Mouse (Mus musculus) intestine, embryonic 14.5 days (tissue): ENCODE data around the gene Zfp574. TPM values are rescaled to one million over a fixed set of nuclear protein-coding genes. Genes with fewer than 3 reads are reported as not detected.
"Not testable (repeated sequence)": the region's sequence is repeated elsewhere in the genome, so short reads cannot be mapped to it uniquely, and the experiment has no call there.

Experiments
- ATAC-seq: fragments of 200-750 bp; cut with Nextera tagmentation; replicated peaks from 2 replicates; pipeline ENCODE4 v1.8.0; 2017; ENCODE audit warnings: low read depth, moderate number of reproducible peaks, moderate TSS enrichment, moderate library complexity; ENCODE audit not compliant: low FRiP score, low TSS enrichment
- DNase-seq: peaks from one replicate; pipeline ENCODE4 v3.0.0-alpha.2; 2018; ENCODE audit warnings: low spot score
- H3K27ac ChIP-seq: fragments of 300-500 bp; sonication (generic); 2 replicates; pipeline ENCODE4 v1.5.1; 2014; ENCODE audit warnings: low read depth, mild to moderate bottlenecking, control low read depth
- H3K27me3 ChIP-seq: fragments of 300-500 bp; sonication (generic); replicated peaks from 2 replicates; pipeline ENCODE4 v1.6.1; 2014; ENCODE audit warnings: low read length, control low read depth; ENCODE audit not compliant: control insufficient read depth, insufficient read depth
- H3K36me3 ChIP-seq: fragments of 300-500 bp; sonication (generic); 2 replicates; pipeline ENCODE4 v1.6.1; 2014; ENCODE audit warnings: low read length, control low read depth; ENCODE audit not compliant: control insufficient read depth, insufficient read depth
- H3K4me1 ChIP-seq: fragments of 300-500 bp; sonication (generic); replicated peaks from 2 replicates; pipeline ENCODE4 v1.6.1; 2014; ENCODE audit warnings: low read length, control low read depth, mixed read lengths; ENCODE audit not compliant: control insufficient read depth, insufficient read depth
- H3K4me2 ChIP-seq: fragments of 300-500 bp; sonication (generic); 2 replicates; pipeline ENCODE4 v1.6.1; 2014; ENCODE audit warnings: low read length
- H3K4me3 ChIP-seq: fragments of 300-500 bp; sonication (generic); 2 replicates; pipeline ENCODE4 v1.5.1; 2014; ENCODE audit warnings: low read depth, low read length, control low read depth, mixed read lengths
- H3K9ac ChIP-seq: fragments of 300-500 bp; sonication (generic); 2 replicates; pipeline ENCODE4 v1.6.1; 2014; ENCODE audit warnings: mild to moderate bottlenecking, low read length
- H3K9me3 ChIP-seq: fragments of 300-500 bp; sonication (generic); 2 replicates; pipeline ENCODE4 v1.6.1; 2016; ENCODE audit warnings: low read length, control low read depth; ENCODE audit not compliant: control insufficient read depth
- whole genome bisulfite sequencing: fragments of 180-500 bp; shearing (Covaris S2); extraction: QIAGEN DNeasy Blood & Tissue Kit; methylation state at CpG from one replicate; pipeline ENCODE4 v1.1.7; 2014; 5-methylcytosine and 5-hydroxymethylcytosine counted together
- polyA plus RNA-seq: library from polyadenylated mRNA; unstranded; fragments of >200 nt; fragmentation: Nextera tagmentation; extraction: Ambion mirVana; gene quantifications from 2 replicates; pipeline ENCODE4 v1.2.1, GENCODE M21; 2014

The Zfp574 gene
- polyA plus RNA-seq, 1 experiment from 2014 or later = 24.8 TPM

- H3K9ac ChIP-seq, DNase-seq, ATAC-seq, H3K27ac ChIP-seq, H3K9me3 ChIP-seq, H3K4me1 ChIP-seq, H3K4me3 ChIP-seq, H3K4me2 ChIP-seq, H3K27me3 ChIP-seq: not testable (repeated sequence)
- WGBS = 80% methylated on average over 7 of the region's 7 CpGs
- peaks cover 66% of the 10 kb centered on the region for H3K36me3 ChIP-seq
Observed at GRCm38 (mm10) chr7:25044599-25044998, 27.8 kb upstream of the Zfp574 start.

GRCm38 (mm10) chr7:25047363-25047762 lies 25.0 kb upstream of the Zfp574 start:
- ATAC-seq (no peak), DNase-seq (no peak)
- Histone ChIP-seq H3K4me1 (no peaks in the 10 kb centered on the region), H3K9ac (no peak overlapping the region), H3K36me3 (peaks cover 65% of the 10 kb centered on the region), H3K27me3 (no peaks in the 10 kb centered on the region), H3K4me3 (no peak overlapping the region), H3K9me3 (no peaks in the 10 kb centered on the region), H3K27ac (no peak overlapping the region), H3K4me2 (no peak overlapping the region)
- whole genome bisulfite sequencing = 92% methylated on average over 8 of the region's 8 CpGs

DNA sequence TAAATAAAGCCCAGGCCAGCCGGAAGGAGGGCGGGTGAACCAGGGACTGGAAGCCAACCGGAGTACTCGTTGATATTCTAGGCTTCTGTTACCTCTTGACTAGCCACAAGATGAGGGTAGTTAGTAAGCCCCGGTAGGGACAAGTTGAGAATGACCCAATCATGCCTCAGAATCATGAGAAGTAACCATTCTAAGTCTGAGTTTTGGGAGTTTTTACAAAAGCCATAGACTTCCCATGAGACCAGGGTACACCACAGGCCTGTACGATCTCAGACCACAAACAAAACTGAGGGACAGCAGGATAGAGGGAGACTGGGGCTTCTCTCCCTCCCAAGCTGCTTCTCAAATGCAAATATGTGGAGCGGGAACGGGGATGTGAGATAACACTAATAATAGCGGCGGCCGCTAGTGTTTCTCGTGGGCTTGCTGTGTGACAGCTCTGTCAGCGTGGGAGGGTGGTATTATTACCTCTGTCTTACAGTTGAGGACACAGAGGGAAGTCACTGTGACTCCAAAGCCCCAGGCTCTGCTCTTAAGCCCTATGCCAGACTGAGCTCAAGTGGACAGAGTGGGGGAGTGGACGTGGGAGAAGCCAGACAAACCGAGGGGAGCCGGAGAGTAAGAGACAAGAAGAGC lies 23.0 kb upstream of the Zfp574 start:
- peaks cover 63% of the 10 kb centered on the region for H3K36me3 ChIP-seq
- no peak overlapping the region for H3K4me2 ChIP-seq
- 82% methylated on average over 16 of the region's 16 CpGs for WGBS
- DNase-seq (no peak), ATAC-seq (no peak)
- H3K4me1 ChIP-seq = no peaks in the 10 kb centered on the region
- H3K9ac ChIP-seq = no peak overlapping the region
- H3K27ac ChIP-seq = no peak overlapping the region
- no peak overlapping the region for H3K4me3 ChIP-seq
- H3K9me3 ChIP-seq = no peaks in the 10 kb centered on the region
- no peaks in the 10 kb centered on the region for H3K27me3 ChIP-seq

- Histone ChIP-seq H3K36me3 (peaks cover 70% of the 10 kb centered on the region), H3K4me1 (no peaks in the 10 kb centered on the region), H3K4me3 (no peak overlapping the region), H3K27ac (no peak overlapping the region), H3K27me3 (no peaks in the 10 kb centered on the region), H3K9ac (no peak overlapping the region), H3K9me3 (no peaks in the 10 kb centered on the region), H3K4me2 (no peak overlapping the region)
- no peak for DNase-seq
- ATAC-seq = no peak
- WGBS = 71% methylated on average over 3 of the region's 3 CpGs
Observed at GRCm38 (mm10) chr7:25052587-25052986, 19.8 kb upstream of the Zfp574 start.

DNA sequence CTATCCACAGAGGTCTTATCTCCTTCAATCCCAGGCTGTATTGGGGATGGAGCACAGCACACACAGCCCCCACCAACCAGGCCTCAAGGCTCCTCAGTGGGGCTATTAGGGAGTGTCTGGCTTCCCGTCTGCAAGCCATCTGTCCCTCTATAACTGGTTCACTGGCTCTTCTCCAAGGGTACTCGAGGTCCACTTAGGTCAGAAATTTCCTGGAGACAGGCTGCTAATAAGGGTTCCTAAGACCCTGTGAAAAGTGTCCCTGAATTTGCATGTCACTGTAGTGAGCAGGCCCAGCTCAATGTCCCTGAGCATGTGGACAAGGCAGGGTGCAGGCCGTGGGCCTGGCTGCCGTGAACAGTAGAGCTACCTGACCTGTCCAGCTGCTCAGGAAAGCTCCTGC lies 15.4 kb upstream of the Zfp574 start:
- Histone ChIP-seq H3K27ac (no peak overlapping the region), H3K4me2 (no peak overlapping the region), H3K4me1 (no peaks in the 10 kb centered on the region), H3K4me3 (no peak overlapping the region), H3K27me3 (no peaks in the 10 kb centered on the region), H3K9ac (no peak overlapping the region), H3K36me3 (peaks cover 87% of the 10 kb centered on the region), H3K9me3 (no peaks in the 10 kb centered on the region)
- WGBS = 65% methylated on average over 4 of the region's 4 CpGs
- ATAC-seq (no peak), DNase-seq (no peak)

GRCm38 (mm10) chr7:25057888-25058287 lies 14.5 kb upstream of the Zfp574 start:
- H3K4me1 ChIP-seq = no peaks in the 10 kb centered on the region
- H3K9me3 ChIP-seq = no peaks in the 10 kb centered on the region
- H3K27me3 ChIP-seq = no peaks in the 10 kb centered on the region
- peaks cover 90% of the 10 kb centered on the region for H3K36me3 ChIP-seq
- no peak overlapping the region for H3K4me2 ChIP-seq
- H3K4me3 ChIP-seq = no peak overlapping the region
- ATAC-seq (no peak), DNase-seq (no peak)
- 91% methylated on average over 5 of the region's 5 CpGs for WGBS
- no peak overlapping the region for H3K9ac ChIP-seq
- no peak overlapping the region for H3K27ac ChIP-seq

- H3K9ac ChIP-seq = no peak overlapping the region
- peaks cover 96% of the 10 kb centered on the region for H3K36me3 ChIP-seq
- no peaks in the 10 kb centered on the region for H3K9me3 ChIP-seq
- no peaks in the 10 kb centered on the region for H3K4me1 ChIP-seq
- no peak overlapping the region for H3K27ac ChIP-seq
- DNase-seq = no peak
- no peak for ATAC-seq
- no peak overlapping the region for H3K4me3 ChIP-seq
- no peak overlapping the region for H3K4me2 ChIP-seq
- 84% methylated on average over 8 of the region's 8 CpGs for WGBS
- H3K27me3 ChIP-seq = no peaks in the 10 kb centered on the region
Observed at GRCm38 (mm10) chr7:25058394-25058793, 14.0 kb upstream of the Zfp574 start.

GRCm38 (mm10) chr7:25058836-25059235 lies 13.5 kb upstream of the Zfp574 start:
- WGBS = 91% methylated on average over 14 of the region's 14 CpGs
- Histone ChIP-seq H3K4me1 (no peaks in the 10 kb centered on the region), H3K4me2 (no peak overlapping the region), H3K9me3 (no peaks in the 10 kb centered on the region), H3K4me3 (no peak overlapping the region), H3K27me3 (no peaks in the 10 kb centered on the region), H3K36me3 (peaks cover 96% of the 10 kb centered on the region), H3K9ac (no peak overlapping the region), H3K27ac (no peak overlapping the region)
- DNase-seq (no peak), ATAC-seq (no peak)

DNA sequence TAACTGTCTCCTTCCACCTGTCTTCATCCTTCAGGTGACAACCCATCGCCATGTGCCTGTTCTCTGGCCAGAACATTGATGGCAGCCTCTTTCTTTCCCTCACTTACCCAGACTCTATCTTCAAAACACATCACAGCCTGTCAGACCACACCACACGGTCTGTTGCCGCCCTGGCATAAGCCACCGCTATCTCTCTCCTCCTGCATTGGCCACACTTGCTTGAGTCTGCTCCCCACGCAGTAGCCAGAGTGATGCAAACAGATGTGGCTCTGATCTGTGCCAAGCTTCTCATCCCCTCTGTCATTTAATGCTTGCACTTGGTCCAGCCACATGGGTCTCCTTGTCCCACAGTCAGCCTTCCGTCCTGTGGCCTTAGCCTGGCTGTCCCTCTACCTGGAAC lies 9.0 kb upstream of the Zfp574 start:
- WGBS = 92% methylated on average over 6 of the region's 6 CpGs
- DNase-seq (no peak), ATAC-seq (no peak)
- no peaks in the 10 kb centered on the region for H3K27me3 ChIP-seq
- no peaks in the 10 kb centered on the region for H3K9me3 ChIP-seq
- H3K36me3 ChIP-seq = peaks cover 93% of the 10 kb centered on the region
- H3K9ac ChIP-seq = no peak overlapping the region
- H3K4me1 ChIP-seq = no peaks in the 10 kb centered on the region
- no peak overlapping the region for H3K4me3 ChIP-seq
- H3K27ac ChIP-seq = no peak overlapping the region
- no peak overlapping the region for H3K4me2 ChIP-seq
